Mouse (Mus musculus): ENCODE measurements around the gene Alg14. TPM values are rescaled to one million over a fixed set of nuclear protein-coding genes. Genes with fewer than 3 reads are reported as not detected.

Gene Alg14
- total and polyA plus RNA-seq, 3 experiments: 6.0 to 10.2 (median 6.3) TPM

DNA sequence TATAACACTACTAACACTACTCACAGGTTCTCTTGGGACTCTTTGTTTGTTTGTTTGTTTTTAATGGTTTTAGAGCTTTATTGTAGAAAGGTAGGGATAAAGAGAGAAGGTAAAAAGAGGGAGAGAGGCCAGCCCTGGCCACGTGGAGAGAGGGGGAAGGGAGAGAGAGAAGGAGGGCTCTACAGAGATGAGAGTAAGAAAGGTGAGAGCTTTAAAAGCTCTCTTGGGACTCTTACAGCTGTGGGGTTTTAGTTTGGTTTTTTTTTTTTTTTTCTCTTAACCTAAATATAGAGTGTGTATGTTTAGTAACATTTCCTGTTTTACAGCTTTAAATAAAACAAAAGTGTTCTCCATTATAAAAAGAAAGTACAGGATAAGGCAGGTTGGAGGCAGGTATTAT, 70.4 kb downstream of the Alg14 start:
- no peak overlapping the region for H3K27ac ChIP-seq (ENCODE audit: insufficient read depth, low read depth)
- no peak for TF ChIP-seq UBTF (IDR thresholded peaks at IDR 0.05; ENCODE audit: low read depth, low read length)
- TF ChIP-seq BHLHE40 (IDR thresholded peaks at IDR 0.05; ENCODE audit: low read depth, low read length): no peak
- TF ChIP-seq GABPA (IDR thresholded peaks at IDR 0.05; ENCODE audit: insufficient replicate concordance, low read depth, low read length): no peak
- peak; percentile 87 for TF ChIP-seq ZNF384 (IDR thresholded peaks at IDR 0.05; ENCODE audit: low read depth, low read length)
- TF ChIP-seq MXI1 (IDR thresholded peaks at IDR 0.05; ENCODE audit: low read depth, low read length): no peak
- no peak for TF ChIP-seq POLR2AphosphoS2 (IDR thresholded peaks at IDR 0.05; ENCODE audit: low read depth, low read length)
- TF ChIP-seq CHD2 (IDR thresholded peaks at IDR 0.05; ENCODE audit: low read length): no peak
- TF ChIP-seq SIN3A (IDR thresholded peaks at IDR 0.05; ENCODE audit: low read length): 0 out of 2 replicates have a peak, but pooled peaks have one; percentile 37
- peak; percentile 36; the same call in 1 of the 2 replicates for TF ChIP-seq ETS1 (conservative IDR thresholded peaks at IDR 0.05; ENCODE audit: low read depth, low read length)
- peak; percentile 50; the same call in 1 of the 2 replicates for TF ChIP-seq MYC (IDR thresholded peaks at IDR 0.05; ENCODE audit: low read depth, low read length)
- no peak for TF ChIP-seq E2F4 (IDR thresholded peaks at IDR 0.05; ENCODE audit: insufficient replicate concordance, low read depth, low read length)
- 0 out of 2 replicates have a peak, but pooled peaks have one; percentile 34 for TF ChIP-seq MAX (IDR thresholded peaks at IDR 0.05; ENCODE audit: low read length)
- TF ChIP-seq MEF2A (IDR thresholded peaks at IDR 0.05; ENCODE audit: borderline replicate concordance, low read depth, low read length): peak; percentile 81
- TF ChIP-seq ELF1 (IDR thresholded peaks at IDR 0.05; ENCODE audit: low read depth, low read length): no peak
- TF ChIP-seq KAT2A (IDR thresholded peaks at IDR 0.05; ENCODE audit: insufficient replicate concordance, low read length): no peak
- H3K9me3 ChIP-seq (replicated peaks; ENCODE audit: low read length): no peaks in the 10 kb centered on the region
- H3K4me1 ChIP-seq (ENCODE audit: control insufficient read depth in 1 of 2, insufficient read depth in 2 of 2): peaks cover 6 to 22% of the 10 kb centered on the region in 2 experiments
- in situ Hi-C loops (cut with MboI; ENCODE audit: low pct_ligation_motif_present, low pct_unique_long_range_greater_than_20kb, low sequenced_read_pairs): no loop called here
- dilution Hi-C loops (cut with MboI; ENCODE audit: extremely low pct_ligation_motif_present, extremely low pct_unique_long_range_greater_than_20kb, low sequenced_read_pairs): no loop called here
- H3K36me3 ChIP-seq (replicated peaks in 1 of 2; ENCODE audit: control insufficient read depth in 1 of 2, insufficient read depth in 1 of 2, low read length in 1 of 2): peaks cover 0 to 8% of the 10 kb centered on the region in 2 experiments
- no peak for DNase-seq (ENCODE audit: extremely low read depth)
- H3K4me2 ChIP-seq (ENCODE audit: insufficient read depth, low read depth, poor library complexity, severe bottlenecking): no peak overlapping the region
- H3K79me2 ChIP-seq (replicated peaks; ENCODE audit: control insufficient read depth, extremely low read depth, insufficient read depth, poor library complexity, severe bottlenecking): no peaks in the 10 kb centered on the region
- no peaks in the 10 kb centered on the region for H3K27me3 ChIP-seq (replicated peaks)
- H3K4me3 ChIP-seq (replicated peaks in 1 of 3; ENCODE audit: low read depth in 2 of 3, low read length in 2 of 3, poor library complexity in 1 of 3): no peak overlapping the region
- H3K9ac ChIP-seq (ENCODE audit: insufficient read depth, low read depth): no peak overlapping the region

DNA sequence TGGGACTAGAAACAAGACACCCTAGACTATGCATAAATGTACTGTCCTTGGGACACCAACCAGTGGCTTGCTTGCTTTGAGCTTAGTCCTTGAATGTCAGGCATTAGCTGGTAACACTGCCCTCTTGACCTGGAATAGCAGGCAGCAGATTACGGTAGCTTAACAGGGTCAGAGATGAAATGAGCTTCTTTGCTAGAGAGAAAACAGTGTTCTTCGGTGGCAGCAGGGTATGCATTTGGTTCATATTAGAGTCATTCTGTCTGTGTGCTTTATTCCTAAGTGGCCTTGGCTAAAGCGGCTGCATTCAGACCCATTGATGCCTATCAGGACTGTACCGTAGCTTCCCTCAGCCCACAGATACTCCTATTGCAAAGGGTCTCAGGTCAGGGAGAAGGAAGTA, 72.8 kb downstream of the Alg14 start:
- DNase-seq (ENCODE audit: extremely low read depth): no peak
- no peaks in the 10 kb centered on the region for H3K27me3 ChIP-seq (replicated peaks)
- no peak overlapping the region for H3K4me2 ChIP-seq (ENCODE audit: insufficient read depth, low read depth, poor library complexity, severe bottlenecking)
- no peaks in the 10 kb centered on the region for H3K79me2 ChIP-seq (replicated peaks; ENCODE audit: control insufficient read depth, extremely low read depth, insufficient read depth, poor library complexity, severe bottlenecking)
- no peak overlapping the region for H3K9ac ChIP-seq (ENCODE audit: insufficient read depth, low read depth)
- H3K9me3 ChIP-seq (replicated peaks; ENCODE audit: low read length): no peaks in the 10 kb centered on the region
- H3K36me3 ChIP-seq (replicated peaks in 1 of 2; ENCODE audit: control insufficient read depth in 1 of 2, insufficient read depth in 1 of 2, low read length in 1 of 2): peaks cover 0 to 6% of the 10 kb centered on the region in 2 experiments
- no peak overlapping the region for H3K27ac ChIP-seq (ENCODE audit: insufficient read depth, low read depth)
- H3K4me1 ChIP-seq (ENCODE audit: control insufficient read depth in 1 of 2, insufficient read depth in 2 of 2): peaks cover 2 to 18% of the 10 kb centered on the region in 2 experiments; a peak in 3 of 4 replicates
- no peak for TF ChIP-seq JUND (conservative IDR thresholded peaks at IDR 0.05; ENCODE audit: low read depth, low read length)
- no peak for TF ChIP-seq ZMIZ1 (IDR thresholded peaks at IDR 0.05; ENCODE audit: low read depth, low read length)
- no peak for TF ChIP-seq USF1 (IDR thresholded peaks at IDR 0.05; ENCODE audit: low read depth, low read length)
- no peak for TF ChIP-seq JUN (IDR thresholded peaks at IDR 0.05; ENCODE audit: insufficient read depth, low read depth, low read length)
- no peak for TF ChIP-seq MAFK (IDR thresholded peaks at IDR 0.05; ENCODE audit: insufficient replicate concordance, low read length)
- TF ChIP-seq RAD21 (IDR thresholded peaks at IDR 0.05; ENCODE audit: low read depth, low read length): no peak
- no peak for TF ChIP-seq USF2 (conservative IDR thresholded peaks at IDR 0.05; ENCODE audit: low read depth, low read length)
- no peak for TF ChIP-seq ETS1 (conservative IDR thresholded peaks at IDR 0.05; ENCODE audit: low read depth, low read length)
- TF ChIP-seq POLR2A (IDR thresholded peaks at IDR 0.05; ENCODE audit: low read depth, low read length): no peak
- TF ChIP-seq ZC3H11A (IDR thresholded peaks at IDR 0.05; ENCODE audit: low read depth, low read length): no peak
- no peak for TF ChIP-seq TBP (conservative IDR thresholded peaks at IDR 0.05; ENCODE audit: low read depth, low read length)
- no peak for TF ChIP-seq E2F4 (IDR thresholded peaks at IDR 0.05; ENCODE audit: insufficient replicate concordance, low read depth, low read length)
- TF ChIP-seq SMC3 (IDR thresholded peaks at IDR 0.05; ENCODE audit: low read depth, low read length): no peak
- no peak for TF ChIP-seq GABPA (IDR thresholded peaks at IDR 0.05; ENCODE audit: insufficient replicate concordance, low read depth, low read length)
- TF ChIP-seq NELFE (IDR thresholded peaks at IDR 0.05; ENCODE audit: low read depth, low read length): no peak
- TF ChIP-seq CHD2 (IDR thresholded peaks at IDR 0.05; ENCODE audit: low read length): no peak
- dilution Hi-C loops (cut with MboI; ENCODE audit: extremely low pct_ligation_motif_present, extremely low pct_unique_long_range_greater_than_20kb, low sequenced_read_pairs) (no loop called here), in situ Hi-C loops (cut with MboI; ENCODE audit: low pct_ligation_motif_present, low pct_unique_long_range_greater_than_20kb, low sequenced_read_pairs) (no loop called here)
- H3K4me3 ChIP-seq (replicated peaks in 1 of 3; ENCODE audit: low read depth in 2 of 3, low read length in 2 of 3, poor library complexity in 1 of 3): no peak overlapping the region
